Mouse (Mus musculus) kidney, postnatal 0 days (tissue): ENCODE data around the gene Taok1. TPM values are rescaled to one million over a fixed set of nuclear protein-coding genes. Genes with fewer than 3 reads are reported as not detected.

Experiments used
- ATAC-seq: fragments of 200-750 bp; cut with Nextera tagmentation; replicated peaks from 2 replicates; pipeline ENCODE4 v1.8.0; 2017; ENCODE audit warnings: low read depth, moderate number of reproducible peaks, moderate TSS enrichment, moderate library complexity; ENCODE audit not compliant: low FRiP score
- DNase-seq: peaks from one replicate; pipeline ENCODE4 v3.0.0-alpha.2; 2016; ENCODE audit warnings: low spot score
- H3K27ac ChIP-seq: fragments of 300-500 bp; sonication (generic); 2 replicates; pipeline ENCODE4 v1.5.1; 2014; ENCODE audit warnings: mild to moderate bottlenecking
- H3K27me3 ChIP-seq: fragments of 300-500 bp; sonication (generic); 2 replicates; pipeline ENCODE4 v1.6.1; 2014; ENCODE audit warnings: low read length, mixed read lengths; ENCODE audit not compliant: insufficient read depth
- H3K36me3 ChIP-seq: fragments of 300-500 bp; sonication (generic); 2 replicates; pipeline ENCODE4 v1.6.1; 2014; ENCODE audit warnings: low read length, mixed read lengths; ENCODE audit not compliant: insufficient read depth
- H3K4me1 ChIP-seq: fragments of 300-500 bp; sonication (generic); replicated peaks from 2 replicates; pipeline ENCODE4 v1.6.1; 2014; ENCODE audit warnings: antibody characterized with exemption, low read length, mixed read lengths; ENCODE audit not compliant: insufficient read depth
- H3K4me2 ChIP-seq: fragments of 300-500 bp; sonication (generic); 2 replicates; pipeline ENCODE4 v1.6.1; 2014; ENCODE audit warnings: mild to moderate bottlenecking, low read length, moderate library complexity, mixed read lengths
- H3K4me3 ChIP-seq: fragments of 300-500 bp; sonication (generic); replicated peaks from 2 replicates; pipeline ENCODE4 v1.5.1; 2014; ENCODE audit warnings: low read depth, low read length
- H3K9ac ChIP-seq: fragments of 300-500 bp; sonication (generic); 2 replicates; pipeline ENCODE4 v1.6.1; 2014; ENCODE audit warnings: low read depth, low read length
- H3K9me3 ChIP-seq: fragments of 300-500 bp; sonication (generic); replicated peaks from 2 replicates; pipeline ENCODE4 v1.6.1; 2016; ENCODE audit warnings: low read length, inconsistent platforms, mixed read lengths
- CTCF ChIP-seq: IDR thresholded peaks from 2 replicates; pipeline ENCODE4 v1.5.1; 2016; ENCODE audit warnings: antibody characterized with exemption, low read depth, mild to moderate bottlenecking, moderate library complexity
- WGBS: fragments of 180-500 bp; shearing (Covaris S2); extraction: QIAGEN DNeasy Blood & Tissue Kit; methylation state at CpG from one replicate; pipeline ENCODE4 v1.1.7; 2014; 5-methylcytosine and 5-hydroxymethylcytosine counted together
- polyA plus RNA-seq: library from polyadenylated mRNA; unstranded; fragments of >200 nt; fragmentation: Nextera tagmentation; extraction: Ambion mirVana; gene quantifications from 2 replicates; pipeline ENCODE4 v1.2.1, GENCODE M21; 2015

Gene Taok1
- polyA plus RNA-seq, 1 experiment from 2014 or later: 17.7 TPM

DNA sequence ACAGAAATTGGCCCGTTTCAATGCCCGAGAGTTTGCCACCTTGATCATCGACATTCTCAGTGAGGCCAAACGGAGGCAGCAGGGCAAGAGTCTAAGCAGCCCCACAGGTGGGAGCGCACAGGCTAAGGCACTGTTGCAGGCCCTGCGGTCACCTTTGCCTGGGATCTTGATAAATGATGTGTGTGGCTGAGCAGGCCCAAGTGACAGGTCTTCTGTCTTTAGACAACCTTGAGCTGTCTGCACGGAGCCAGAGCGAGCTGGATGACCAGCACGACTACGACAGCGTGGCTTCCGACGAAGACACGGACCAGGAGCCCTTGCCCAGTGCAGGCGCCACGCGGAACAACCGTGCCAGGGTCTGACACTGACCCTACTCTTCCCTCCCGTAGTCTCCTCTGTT is 103.2 kb downstream of the Taok1 start:
- TF ChIP-seq CTCF: no peak
- peaks cover 64% of the 10 kb centered on the region for H3K36me3 ChIP-seq
- ATAC-seq (no peak), DNase-seq (no peak)
- no peak overlapping the region for H3K4me2 ChIP-seq
- no peak overlapping the region for H3K27ac ChIP-seq
- no peaks in the 10 kb centered on the region for H3K27me3 ChIP-seq
- no peak overlapping the region for H3K9ac ChIP-seq
- H3K9me3 ChIP-seq: no peaks in the 10 kb centered on the region
- WGBS: 93% methylated on average over 19 of the region's 19 CpGs
- H3K4me3 ChIP-seq: no peak overlapping the region
- peaks cover 5% of the 10 kb centered on the region for H3K4me1 ChIP-seq

GRCm38 (mm10) chr11:77503511-77503910 is 104.1 kb downstream of the Taok1 start:
- H3K9ac ChIP-seq: no peak overlapping the region
- no peaks in the 10 kb centered on the region for H3K9me3 ChIP-seq
- H3K4me3 ChIP-seq: no peak overlapping the region
- no peak for DNase-seq
- no peak overlapping the region for H3K27ac ChIP-seq
- no peak for TF ChIP-seq CTCF
- no peak for ATAC-seq
- peaks cover 4% of the 10 kb centered on the region for H3K4me1 ChIP-seq
- H3K4me2 ChIP-seq: no peak overlapping the region
- H3K36me3 ChIP-seq: peaks cover 67% of the 10 kb centered on the region
- 70% methylated on average over 3 of the region's 3 CpGs for WGBS
- no peaks in the 10 kb centered on the region for H3K27me3 ChIP-seq

DNA sequence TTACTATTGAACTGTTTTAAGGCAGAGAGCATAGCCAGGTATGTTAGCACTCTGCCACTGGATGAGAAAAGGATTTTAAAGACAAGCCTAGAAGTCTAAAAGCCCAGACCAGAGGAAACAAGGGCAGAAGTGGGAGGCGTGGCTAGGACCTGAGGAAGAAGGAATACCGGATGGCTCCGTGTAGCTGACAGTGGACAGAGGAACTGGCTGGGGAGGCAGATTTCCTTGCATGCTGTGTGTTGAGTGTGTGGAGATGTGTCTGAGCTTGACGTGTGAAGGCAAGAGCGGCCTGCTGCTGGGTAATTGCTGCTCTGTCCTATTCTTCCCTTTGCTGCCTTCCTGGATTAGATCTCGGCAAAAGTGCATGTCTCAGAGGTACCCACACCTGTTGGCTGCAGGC is 105.1 kb downstream of the Taok1 start:
- Histone ChIP-seq H3K4me1 (peaks cover 8% of the 10 kb centered on the region), H3K27me3 (no peaks in the 10 kb centered on the region), H3K4me3 (no peak overlapping the region), H3K4me2 (no peak overlapping the region), H3K27ac (no peak overlapping the region), H3K9me3 (no peaks in the 10 kb centered on the region), H3K9ac (no peak overlapping the region), H3K36me3 (peaks cover 67% of the 10 kb centered on the region)
- WGBS: 84% methylated on average over 6 of the region's 6 CpGs
- no peak for TF ChIP-seq CTCF
- no peak for DNase-seq
- ATAC-seq: no peak

DNA sequence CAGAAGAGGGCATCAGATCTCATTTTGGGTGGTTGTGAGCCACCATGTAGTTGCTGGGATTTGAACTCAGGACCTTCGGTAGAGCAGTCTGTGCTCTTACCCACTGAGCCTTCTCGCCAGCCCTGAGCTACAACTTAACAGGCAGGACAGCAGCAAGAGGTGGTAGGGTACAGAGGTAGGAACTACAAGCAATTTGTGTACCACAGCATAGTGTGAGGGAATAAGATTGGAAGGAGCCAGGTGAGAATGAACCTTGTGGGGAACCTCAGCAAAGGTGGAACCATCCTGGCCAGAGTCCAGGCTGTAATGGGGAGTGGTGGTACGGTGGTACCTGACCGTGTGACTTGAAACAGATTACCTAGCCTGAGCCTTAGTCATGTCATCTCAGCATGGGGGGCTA is 105.6 kb downstream of the Taok1 start:
- Histone ChIP-seq H3K9ac (no peak overlapping the region), H3K9me3 (no peaks in the 10 kb centered on the region), H3K4me1 (peaks cover 13% of the 10 kb centered on the region), H3K27me3 (no peaks in the 10 kb centered on the region), H3K27ac (no peak overlapping the region), H3K4me2 (no peak overlapping the region), H3K36me3 (peaks cover 66% of the 10 kb centered on the region), H3K4me3 (no peak overlapping the region)
- no peak for DNase-seq
- 93% methylated on average over 4 of the region's 4 CpGs for WGBS
- no peak for TF ChIP-seq CTCF
- ATAC-seq: no peak

GRCm38 (mm10) chr11:77501392-77501791 is 106.2 kb downstream of the Taok1 start:
- 27% methylated on average over 5 of the region's 5 CpGs for WGBS
- peak; percentile 88 for DNase-seq
- Histone ChIP-seq H3K36me3 (peaks cover 61% of the 10 kb centered on the region), H3K4me1 (peaks cover 15% of the 10 kb centered on the region), H3K9ac (no peak overlapping the region), H3K4me3 (no peak overlapping the region), H3K27ac (0 out of 2 replicates have a peak overlapping the region, but pooled peaks have one; percentile 13), H3K4me2 (no peak overlapping the region), H3K9me3 (no peaks in the 10 kb centered on the region), H3K27me3 (no peaks in the 10 kb centered on the region)
- peak; percentile 86 for TF ChIP-seq CTCF
- no peak for ATAC-seq

DNA sequence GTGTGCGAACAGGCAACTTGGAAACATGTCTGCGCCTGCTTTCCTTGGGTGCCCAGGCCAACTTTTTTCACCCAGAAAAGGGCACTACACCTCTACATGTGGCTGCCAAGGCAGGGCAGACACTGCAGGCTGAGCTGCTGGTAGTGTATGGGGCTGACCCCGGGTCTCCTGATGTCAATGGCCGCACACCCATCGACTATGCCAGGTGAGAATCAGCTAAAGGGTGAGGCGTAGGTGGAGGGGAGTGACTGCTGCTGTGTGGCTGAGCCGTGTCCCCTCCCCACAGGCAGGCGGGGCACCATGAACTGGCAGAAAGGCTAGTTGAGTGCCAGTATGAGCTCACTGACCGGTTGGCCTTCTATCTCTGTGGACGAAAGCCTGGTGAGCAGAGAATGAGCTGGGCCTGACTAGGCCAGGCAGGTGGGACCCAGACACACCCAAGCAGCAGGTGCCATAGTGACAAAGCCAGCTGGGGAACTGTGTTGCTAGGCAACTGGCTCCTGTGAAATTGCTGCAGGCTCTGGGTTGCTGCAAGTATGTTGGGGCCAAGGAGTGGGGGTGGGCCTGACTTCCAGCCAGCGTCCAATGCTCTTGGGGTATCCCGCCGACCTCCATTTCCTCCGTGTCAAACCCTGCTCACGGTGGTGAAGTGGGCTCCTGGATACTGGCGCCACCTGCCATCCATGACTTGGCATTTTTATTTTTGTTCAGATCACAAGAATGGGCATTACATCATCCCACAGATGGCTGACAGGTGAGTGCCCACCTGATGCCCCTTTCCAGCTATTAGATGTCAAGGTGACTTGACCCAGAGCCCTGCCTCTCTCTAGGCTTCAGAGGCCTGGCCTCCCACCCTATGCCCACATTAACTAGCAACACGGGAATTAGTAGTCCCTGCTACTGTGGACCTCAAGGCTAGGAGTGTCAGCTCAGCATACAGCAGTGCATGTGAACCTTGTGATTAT is 107.0 kb downstream of the Taok1 start:
- no peak for ATAC-seq
- H3K36me3 ChIP-seq: peaks cover 53% of the 10 kb centered on the region

More for the DNA sequence above, 107.0 kb downstream of the Taok1 start:
- Histone ChIP-seq H3K9me3 (no peaks in the 10 kb centered on the region), H3K27me3 (no peaks in the 10 kb centered on the region), H3K4me2 (no peak overlapping the region), H3K9ac (no peak overlapping the region), H3K4me3 (no peak overlapping the region), H3K4me1 (peaks cover 15% of the 10 kb centered on the region), H3K27ac (0 out of 2 replicates have a peak overlapping the region, but pooled peaks have one; percentile 13)
- no peak for TF ChIP-seq CTCF
- no peak for DNase-seq
- WGBS: 77% methylated on average over 17 of the region's 17 CpGs
